Mouse (Mus musculus) ES-E14 (cell line): ENCODE results near the gene Eif4e2.

Experiments used
- HCFC1 ChIP-seq: IDR thresholded peaks from 2 replicates; pipeline ENCODE4 v1.6.1; 2012; ENCODE audit warnings: low read length, inconsistent platforms, borderline replicate concordance; ENCODE audit not compliant: insufficient read depth
- ZC3H11A ChIP-seq: IDR thresholded peaks from 2 replicates; pipeline ENCODE4 v1.6.1; 2012; ENCODE audit warnings: low read depth, mild to moderate bottlenecking, inconsistent platforms, low read length, borderline replicate concordance
- ZNF384 ChIP-seq: IDR thresholded peaks from 2 replicates; pipeline ENCODE4 v1.6.1; 2012; ENCODE audit warnings: low read depth, low read length, inconsistent platforms

- TF ChIP-seq HCFC1 (no peak), ZC3H11A (no peak), ZNF384 (no peak)
Measured at GRCm38 (mm10) chr1:87276056-87276455, 62.3 kb downstream of the Eif4e2 start.
